Mouse (Mus musculus): ENCODE data around the gene Pnrc2. TPM values are rescaled to one million over a fixed set of nuclear protein-coding genes. Genes with fewer than 3 reads are reported as not detected.

Pnrc2 gene
- total and polyA plus RNA-seq, 2 experiments from 2014 or later: 78.7 to 107 TPM

GRCm38 (mm10) chr4:135857597-135858186 is 16.0 kb downstream of the Pnrc2 start:
- Histone ChIP-seq H3K9ac (replicated peaks; ENCODE audit: low read depth, low read length) (peak overlapping the region; percentile 90), H3K27me3 (ENCODE audit: control insufficient read depth, insufficient read depth, low read length) (no peaks in the 10 kb centered on the region), H3K4me3 (ENCODE audit: low read depth, low read length) (peak overlapping the region; percentile 93), H3K9me3 (replicated peaks; ENCODE audit: control insufficient read depth, low read length) (no peaks in the 10 kb centered on the region), H3K27ac (ENCODE audit: low read depth) (peak overlapping the region; percentile 25; the same call in 1 of the 2 replicates), H3K4me1 (ENCODE audit: control insufficient read depth, insufficient read depth) (peaks cover 31% of the 10 kb centered on the region), H3K36me3 (replicated peaks; ENCODE audit: control insufficient read depth, insufficient read depth, low read length) (peaks cover 10% of the 10 kb centered on the region), H3K4me2 (ENCODE audit: low read depth, low read length) (peak overlapping the region; percentile 83)
- DNase-seq (ENCODE audit: low spot score) (no peak), ATAC-seq (ENCODE audit: insufficient read depth, low read depth) (no peak)
- TF ChIP-seq CTCF (IDR thresholded peaks at IDR 0.05; ENCODE audit: low read depth): no peak
- no peak for TF ChIP-seq EP300 (IDR thresholded peaks at IDR 0.05; ENCODE audit: low read depth)
- WGBS: 11% methylated on average over 7 of the region's 7 CpGs

GRCm38 (mm10) chr4:135856223-135857091 is 17.2 kb downstream of the Pnrc2 start:
- TF ChIP-seq EP300 (IDR thresholded peaks at IDR 0.05; ENCODE audit: low read depth): no peak; the same call in 1 of the 2 replicates
- no peak for TF ChIP-seq CTCF (IDR thresholded peaks at IDR 0.05; ENCODE audit: low read depth)
- whole genome bisulfite sequencing: under 1% methylated on average over 85 of the region's 91 CpGs
- Histone ChIP-seq H3K4me3 (ENCODE audit: low read depth, low read length) (peak overlapping the region; percentile 93), H3K9ac (replicated peaks; ENCODE audit: low read depth, low read length) (peak overlapping the region; percentile 90), H3K27ac (ENCODE audit: low read depth) (peak overlapping the region; percentile 98), H3K4me2 (ENCODE audit: low read depth, low read length) (peak overlapping the region; percentile 83), H3K36me3 (replicated peaks; ENCODE audit: control insufficient read depth, insufficient read depth, low read length) (no peaks in the 10 kb centered on the region), H3K9me3 (replicated peaks; ENCODE audit: control insufficient read depth, low read length) (no peaks in the 10 kb centered on the region), H3K27me3 (ENCODE audit: control insufficient read depth, insufficient read depth, low read length) (no peaks in the 10 kb centered on the region), H3K4me1 (ENCODE audit: control insufficient read depth, insufficient read depth) (peaks cover 31% of the 10 kb centered on the region)
- DNase-seq (ENCODE audit: low spot score): peak; percentile 74
- ATAC-seq (ENCODE audit: insufficient read depth, low read depth): peak; percentile 75

GRCm38 (mm10) chr4:135855536-135856222 is 18.0 kb downstream of the Pnrc2 start, which contains the start of gene Srsf10:
Srsf10 (plus strand) TSS chr4:135855747.
- peaks cover 33% of the 10 kb centered on the region for H3K4me1 ChIP-seq (ENCODE audit: control insufficient read depth, insufficient read depth)
- peak; percentile 98 for DNase-seq (ENCODE audit: low spot score)
- H3K27me3 ChIP-seq (ENCODE audit: control insufficient read depth, insufficient read depth, low read length): no peaks in the 10 kb centered on the region
- peak within 1 kb of the TSS; percentile 87 for H3K4me2 ChIP-seq (ENCODE audit: low read depth, low read length)
- peak within 1 kb of the TSS; percentile 98 for H3K27ac ChIP-seq (ENCODE audit: low read depth)
- WGBS: under 1% methylated on average over 66 of the region's 67 CpGs
- TF ChIP-seq CTCF (IDR thresholded peaks at IDR 0.05; ENCODE audit: low read depth): no peak
- TF ChIP-seq EP300 (IDR thresholded peaks at IDR 0.05; ENCODE audit: low read depth): peak; percentile 96
- peak within 1 kb of the TSS; percentile 90 for H3K9ac ChIP-seq (replicated peaks; ENCODE audit: low read depth, low read length)
- peak; percentile 98 for ATAC-seq (ENCODE audit: insufficient read depth, low read depth)
- H3K9me3 ChIP-seq (replicated peaks; ENCODE audit: control insufficient read depth, low read length): no peaks in the 10 kb centered on the region
- H3K4me3 ChIP-seq (ENCODE audit: low read depth, low read length): peak within 1 kb of the TSS; percentile 93
- no peaks in the 10 kb centered on the region for H3K36me3 ChIP-seq (replicated peaks; ENCODE audit: control insufficient read depth, insufficient read depth, low read length)

GRCm38 (mm10) chr4:135855080-135855479 is 18.6 kb downstream of the Pnrc2 start:
- H3K27ac ChIP-seq (ENCODE audit: low read depth): peak overlapping the region; percentile 98
- H3K4me1 ChIP-seq (ENCODE audit: control insufficient read depth, insufficient read depth): peaks cover 39% of the 10 kb centered on the region
- H3K4me2 ChIP-seq (ENCODE audit: low read depth, low read length): peak overlapping the region; percentile 87
- H3K9me3 ChIP-seq (replicated peaks; ENCODE audit: control insufficient read depth, low read length): no peaks in the 10 kb centered on the region
- peak overlapping the region; percentile 71 for H3K9ac ChIP-seq (replicated peaks; ENCODE audit: low read depth, low read length)
- DNase-seq (ENCODE audit: low spot score) (no peak), ATAC-seq (ENCODE audit: insufficient read depth, low read depth) (no peak)
- WGBS: 10% methylated on average over 6 of the region's 6 CpGs
- peak overlapping the region; percentile 93 for H3K4me3 ChIP-seq (ENCODE audit: low read depth, low read length)
- no peaks in the 10 kb centered on the region for H3K27me3 ChIP-seq (ENCODE audit: control insufficient read depth, insufficient read depth, low read length)
- TF ChIP-seq EP300 (IDR thresholded peaks at IDR 0.05; ENCODE audit: low read depth): no peak
- peak; percentile 13; the same call in 1 of the 2 replicates for TF ChIP-seq CTCF (IDR thresholded peaks at IDR 0.05; ENCODE audit: low read depth)
- H3K36me3 ChIP-seq (replicated peaks; ENCODE audit: control insufficient read depth, insufficient read depth, low read length): no peaks in the 10 kb centered on the region

GRCm38 (mm10) chr4:135854630-135855029 is 19.0 kb downstream of the Pnrc2 start:
- H3K27ac ChIP-seq (ENCODE audit: low read depth): peak overlapping the region; percentile 98
- no peak for ATAC-seq (ENCODE audit: insufficient read depth, low read depth)
- no peaks in the 10 kb centered on the region for H3K9me3 ChIP-seq (replicated peaks; ENCODE audit: control insufficient read depth, low read length)
- H3K4me3 ChIP-seq (ENCODE audit: low read depth, low read length): no peak overlapping the region
- H3K4me1 ChIP-seq (ENCODE audit: control insufficient read depth, insufficient read depth): peaks cover 37% of the 10 kb centered on the region
- H3K27me3 ChIP-seq (ENCODE audit: control insufficient read depth, insufficient read depth, low read length): no peaks in the 10 kb centered on the region
- 78% methylated on average over 11 of the region's 11 CpGs for WGBS
- DNase-seq (ENCODE audit: low spot score): no peak
- no peak overlapping the region for H3K9ac ChIP-seq (replicated peaks; ENCODE audit: low read depth, low read length)
- no peaks in the 10 kb centered on the region for H3K36me3 ChIP-seq (replicated peaks; ENCODE audit: control insufficient read depth, insufficient read depth, low read length)
- peak overlapping the region; percentile 87 for H3K4me2 ChIP-seq (ENCODE audit: low read depth, low read length)
- TF ChIP-seq CTCF (IDR thresholded peaks at IDR 0.05; ENCODE audit: low read depth): no peak
- no peak for TF ChIP-seq EP300 (IDR thresholded peaks at IDR 0.05; ENCODE audit: low read depth)
